7 mouse cellular contexts compared by ENCODE assay signal in the genomic region with DNA sequence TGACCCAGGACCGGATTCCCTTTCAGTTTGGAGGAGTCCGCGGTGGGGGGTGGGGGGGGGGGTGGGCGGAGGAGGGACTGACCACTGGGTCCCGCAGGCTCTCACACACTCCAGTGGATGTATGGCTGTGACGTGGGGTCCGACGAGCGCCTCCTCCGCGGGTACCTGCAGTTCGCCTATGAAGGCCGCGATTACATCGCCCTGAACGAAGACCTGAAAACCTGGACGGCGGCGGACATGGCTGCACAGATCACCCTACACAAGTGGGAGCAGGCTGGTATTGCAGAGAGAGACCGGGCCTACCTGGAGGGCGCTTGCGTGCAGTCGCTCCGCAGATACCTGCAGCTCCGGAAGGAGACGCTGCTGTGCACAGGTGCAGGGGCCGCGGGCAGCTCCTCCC. TPM values are rescaled to one million over a fixed set of nuclear protein-coding genes. Genes with fewer than 3 reads are reported as not detected.
DNase-seq lines count a peak whose midpoint lies in the region; ATAC-seq and TF ChIP-seq lines count a peak whose summit lies in the region.
"Not testable (repeated sequence)": the region's sequence is repeated elsewhere in the genome, so short reads cannot be mapped to it uniquely, and the experiment has no call there.

No protein-coding gene starts in this region.

- H3K27me3 ChIP-seq in forebrain, embryonic 14.5 days (replicated peaks; ENCODE audit: control insufficient read depth, insufficient read depth, low read length); hindbrain, embryonic 11.5 days (ENCODE audit: control insufficient read depth, insufficient read depth, low read length); kidney, postnatal 0 days (ENCODE audit: insufficient read depth, low read length); midbrain, embryonic 14.5 days (ENCODE audit: control insufficient read depth, insufficient read depth, low read length); splenic B cell, adult 2 months (ENCODE audit: control insufficient read depth, insufficient read depth, low read length, poor library complexity, severe bottlenecking): not testable (repeated sequence)
- H3K27me3 ChIP-seq in liver, embryonic 15.5 days, result peaks cover 42% of the 10 kb centered on the region

- H3K4me1 ChIP-seq in bone marrow, adult 2 months (ENCODE audit: control insufficient read depth, insufficient read depth, low read length); forebrain, embryonic 14.5 days (ENCODE audit: control insufficient read depth, insufficient read depth, low read length); hindbrain, embryonic 11.5 days (replicated peaks; ENCODE audit: control insufficient read depth, insufficient read depth, low read length); kidney, postnatal 0 days (replicated peaks; ENCODE audit: insufficient read depth, low read length); liver, embryonic 15.5 days (replicated peaks); midbrain, embryonic 14.5 days (ENCODE audit: control insufficient read depth, insufficient read depth, low read length): not testable (repeated sequence)

- H3K9ac ChIP-seq in forebrain, embryonic 14.5 days (ENCODE audit: low read length); hindbrain, embryonic 11.5 days (ENCODE audit: low read depth, low read length); kidney, postnatal 0 days (ENCODE audit: low read depth, low read length); liver, embryonic 15.5 days; midbrain, embryonic 14.5 days (replicated peaks; ENCODE audit: low read length): not testable (repeated sequence)

- not testable (repeated sequence) for DNase-seq in forebrain, embryonic 14.5 days (ENCODE audit: low spot score)
- DNase-seq in hindbrain, embryonic 11.5 days (ENCODE audit: low spot score), result peak; percentile 48
- peak; percentile 17 for DNase-seq in kidney, postnatal 0 days (ENCODE audit: low spot score)
- peak; percentile 28 for DNase-seq in midbrain, embryonic 14.5 days
- DNase-seq in splenic B cell, adult 2 months (ENCODE audit: low read depth, low spot score), result peak; percentile 65

- H3K36me3 ChIP-seq in forebrain, embryonic 14.5 days (ENCODE audit: control insufficient read depth, insufficient read depth, low read length); hindbrain, embryonic 11.5 days (ENCODE audit: control insufficient read depth, insufficient read depth, low read length); kidney, postnatal 0 days (ENCODE audit: insufficient read depth, low read length); liver, embryonic 15.5 days (replicated peaks); midbrain, embryonic 14.5 days (ENCODE audit: control insufficient read depth, insufficient read depth, low read length): not testable (repeated sequence)
- peaks cover 19% of the 10 kb centered on the region for H3K36me3 ChIP-seq in splenic B cell, adult 2 months (ENCODE audit: control insufficient read depth, insufficient read depth, low read length, poor library complexity, severe bottlenecking)

- TF ChIP-seq CTCF in bone marrow, adult 2 months (IDR thresholded peaks at IDR 0.05; ENCODE audit: control insufficient read depth, insufficient read depth, low read length); kidney, postnatal 0 days (IDR thresholded peaks at IDR 0.05; ENCODE audit: low read depth): not testable (repeated sequence)

- H3K4me2 ChIP-seq in forebrain, embryonic 14.5 days (ENCODE audit: low read length), result peak overlapping the region; percentile 49
- peak overlapping the region; percentile 69 for H3K4me2 ChIP-seq in hindbrain, embryonic 11.5 days (replicated peaks; ENCODE audit: low read depth, low read length)
- H3K4me2 ChIP-seq in kidney, postnatal 0 days (ENCODE audit: low read length), result peak overlapping the region; percentile 66
- peak overlapping the region; percentile 60 for H3K4me2 ChIP-seq in liver, embryonic 15.5 days
- H3K4me2 ChIP-seq in midbrain, embryonic 14.5 days (ENCODE audit: low read length), result peak overlapping the region; percentile 58

- ATAC-seq in forebrain, embryonic 14.5 days, result not testable (repeated sequence)
- ATAC-seq in hindbrain, embryonic 11.5 days (ENCODE audit: low FRiP score), result peak; percentile 21; the same call in 1 of the 2 replicates
- ATAC-seq in kidney, postnatal 0 days (replicated peaks; ENCODE audit: low FRiP score, low read depth), result peak; percentile 48
- peak; percentile 26; the same call in 1 of the 2 replicates for ATAC-seq in liver, embryonic 15.5 days (ENCODE audit: insufficient read depth)
- ATAC-seq in midbrain, embryonic 14.5 days (ENCODE audit: low FRiP score, low TSS enrichment), result peak; percentile 29; the same call in 1 of the 2 replicates

- H3K4me3 ChIP-seq in bone marrow, adult 2 months (replicated peaks; ENCODE audit: control insufficient read depth, low read depth, low read length), result peak overlapping the region; percentile 65
- not testable (repeated sequence) for H3K4me3 ChIP-seq in forebrain, embryonic 14.5 days (ENCODE audit: low read depth, low read length)
- H3K4me3 ChIP-seq in hindbrain, embryonic 11.5 days (ENCODE audit: low read depth, low read length), result peak overlapping the region; percentile 36; the same call in 1 of the 2 replicates
- H3K4me3 ChIP-seq in kidney, postnatal 0 days (replicated peaks; ENCODE audit: low read depth, low read length), result peak overlapping the region; percentile 33
- peak overlapping the region; percentile 38 for H3K4me3 ChIP-seq in liver, embryonic 15.5 days (replicated peaks)
- peak overlapping the region; percentile 33; the same call in 1 of the 2 replicates for H3K4me3 ChIP-seq in midbrain, embryonic 14.5 days (replicated peaks; ENCODE audit: low read depth, low read length)

- TF ChIP-seq POLR2A in bone marrow, adult 2 months (IDR thresholded peaks at IDR 0.05; ENCODE audit: borderline replicate concordance, control insufficient read depth, low read depth, low read length), result not testable (repeated sequence)

- H3K27ac ChIP-seq in bone marrow, adult 2 months (ENCODE audit: control insufficient read depth, insufficient read depth, low read depth, low read length, poor library complexity), result peak overlapping the region; percentile 51; the same call in 1 of the 2 replicates
- H3K27ac ChIP-seq in forebrain, embryonic 14.5 days (ENCODE audit: low read depth, low read length); hindbrain, embryonic 11.5 days (ENCODE audit: low read depth, low read length); kidney, postnatal 0 days; liver, embryonic 15.5 days (replicated peaks); midbrain, embryonic 14.5 days (replicated peaks; ENCODE audit: low read depth, low read length): not testable (repeated sequence)

- not testable (repeated sequence) for H3K9me3 ChIP-seq in forebrain, embryonic 14.5 days (replicated peaks; ENCODE audit: control insufficient read depth, low read length); hindbrain, embryonic 11.5 days (ENCODE audit: control insufficient read depth, low read length); kidney, postnatal 0 days (replicated peaks; ENCODE audit: low read length); liver, embryonic 15.5 days (replicated peaks); midbrain, embryonic 14.5 days (ENCODE audit: control insufficient read depth, low read length)

- WGBS in bone marrow, adult 2 months, result 25% methylated on average over 28 of the region's 28 CpGs
- WGBS in forebrain, embryonic 14.5 days, result 13% methylated on average over 28 of the region's 28 CpGs
- WGBS in hindbrain, embryonic 11.5 days, result 17% methylated on average over 28 of the region's 28 CpGs
- 21% methylated on average over 25 of the region's 28 CpGs for WGBS in kidney, postnatal 0 days
- WGBS in liver, embryonic 15.5 days (ENCODE audit: insufficient replicate concordance), result 10% methylated on average over 28 of the region's 28 CpGs
- 13% methylated on average over 27 of the region's 28 CpGs for WGBS in midbrain, embryonic 14.5 days

RNA-seq across cellular contexts. Expression of gene H2-Q6, which starts 0.8 kb away (rescaled TPM):
- 52.3 and 95.2 TPM in 2 replicates for polyA plus RNA-seq in bone marrow, adult 2 months (2011; ENCODE audit: insufficient read depth, insufficient read length, low replicate concordance, missing spikeins)
- 0.28 and 0.38 TPM in 2 replicates for polyA plus RNA-seq in forebrain, embryonic 14.5 days (2014; fragmentation: Nextera tagmentation; extraction: Ambion mirVana)
- polyA plus RNA-seq in hindbrain, embryonic 11.5 days (2014; fragmentation: Nextera tagmentation; extraction: Ambion mirVana), result 0.46 and 0.60 TPM in 2 replicates
- polyA plus RNA-seq in kidney, postnatal 0 days (2015; fragmentation: Nextera tagmentation; extraction: Ambion mirVana), result 7.0 and 7.2 TPM in 2 replicates
- 9.5 and 11.9 TPM in 2 replicates for polyA plus RNA-seq in liver, embryonic 15.5 days (2015; fragmentation: Nextera tagmentation; extraction: Ambion mirVana)
- polyA plus RNA-seq in midbrain, embryonic 14.5 days (2014; fragmentation: Nextera tagmentation; extraction: Ambion mirVana), result 0.61 and 0.63 TPM in 2 replicates

RNA-seq across cellular contexts. Expression of gene H2-Q7, which starts 13.5 kb away (rescaled TPM):
- 43.9 and 101 TPM in 2 replicates for polyA plus RNA-seq in bone marrow, adult 2 months (2011; ENCODE audit: insufficient read depth, insufficient read length, low replicate concordance, missing spikeins)
- 1.5 and 2.0 TPM in 2 replicates for polyA plus RNA-seq in forebrain, embryonic 14.5 days (2014; fragmentation: Nextera tagmentation; extraction: Ambion mirVana)
- 7.0 and 8.7 TPM in 2 replicates for polyA plus RNA-seq in hindbrain, embryonic 11.5 days (2014; fragmentation: Nextera tagmentation; extraction: Ambion mirVana)
- polyA plus RNA-seq in kidney, postnatal 0 days (2015; fragmentation: Nextera tagmentation; extraction: Ambion mirVana), result 15.4 and 15.6 TPM in 2 replicates
- polyA plus RNA-seq in liver, embryonic 15.5 days (2015; fragmentation: Nextera tagmentation; extraction: Ambion mirVana), result 18.4 and 18.7 TPM in 2 replicates
- polyA plus RNA-seq in midbrain, embryonic 14.5 days (2014; fragmentation: Nextera tagmentation; extraction: Ambion mirVana), result 2.5 and 2.8 TPM in 2 replicates

RNA-seq across cellular contexts. Expression of gene H2-Q10, which starts 44.4 kb away (rescaled TPM):
- 28.2 and 68.7 TPM in 2 replicates for polyA plus RNA-seq in bone marrow, adult 2 months (2011; ENCODE audit: insufficient read depth, insufficient read length, low replicate concordance, missing spikeins)
- polyA plus RNA-seq in forebrain, embryonic 14.5 days (2014; fragmentation: Nextera tagmentation; extraction: Ambion mirVana), result 0.23 TPM in 1 of 2 replicates, not detected in the other
- 0.15 TPM in 1 of 2 replicates, not detected in the other for polyA plus RNA-seq in hindbrain, embryonic 11.5 days (2014; fragmentation: Nextera tagmentation; extraction: Ambion mirVana)
- 1.1 and 1.4 TPM in 2 replicates for polyA plus RNA-seq in kidney, postnatal 0 days (2015; fragmentation: Nextera tagmentation; extraction: Ambion mirVana)
- polyA plus RNA-seq in liver, embryonic 15.5 days (2015; fragmentation: Nextera tagmentation; extraction: Ambion mirVana), result 322 and 403 TPM in 2 replicates
- polyA plus RNA-seq in midbrain, embryonic 14.5 days (2014; fragmentation: Nextera tagmentation; extraction: Ambion mirVana), result 0.38 TPM in 1 of 2 replicates, not detected in the other

RNA-seq across cellular contexts. Expression of gene H2-Q4, which starts 46.1 kb away (rescaled TPM):
- 62.5 and 82.4 TPM in 2 replicates for polyA plus RNA-seq in bone marrow, adult 2 months (2011; ENCODE audit: insufficient read depth, insufficient read length, low replicate concordance, missing spikeins)
- polyA plus RNA-seq in forebrain, embryonic 14.5 days (2014; fragmentation: Nextera tagmentation; extraction: Ambion mirVana), result 0.54 and 0.60 TPM in 2 replicates
- polyA plus RNA-seq in hindbrain, embryonic 11.5 days (2014; fragmentation: Nextera tagmentation; extraction: Ambion mirVana), result 1.5 and 2.4 TPM in 2 replicates
- polyA plus RNA-seq in kidney, postnatal 0 days (2015; fragmentation: Nextera tagmentation; extraction: Ambion mirVana), result 6.1 and 6.8 TPM in 2 replicates
- polyA plus RNA-seq in liver, embryonic 15.5 days (2015; fragmentation: Nextera tagmentation; extraction: Ambion mirVana), result 2.2 and 2.7 TPM in 2 replicates
- 0.18 and 0.80 TPM in 2 replicates for polyA plus RNA-seq in midbrain, embryonic 14.5 days (2014; fragmentation: Nextera tagmentation; extraction: Ambion mirVana)

Comparison
In these comparisons a context has a peak if more than half of its experiments do, and no peak if none do; other contexts are left out.
1. RNA of gene H2-Q10, which starts 44.4 kb away (polyA plus RNA-seq): 322 to 403 TPM in liver, embryonic 15.5 days and 28.2 to 68.7 TPM in bone marrow, adult 2 months; 1.1 to 1.4 TPM in kidney, postnatal 0 days, 0.23 TPM in forebrain, embryonic 14.5 days, 0.15 TPM in hindbrain, embryonic 11.5 days and 0.38 TPM in midbrain, embryonic 14.5 days; every median in the first group is over 10 times any median in the second.
2. Peak in every context shown above with its lines, with median percentiles within 50 percentile points of each other: H3K4me2 ChIP-seq.